Mouse (Mus musculus) layer of hippocampus, adult 2 months (tissue): ENCODE data around the gene Gm26727. TPM values are rescaled to one million over a fixed set of nuclear protein-coding genes. Genes with fewer than 3 reads are reported as not detected.
"Not testable (repeated sequence)": the region's sequence is repeated elsewhere in the genome, so short reads cannot be mapped to it uniquely, and the experiment has no call there.

Experiments used
- DNase-seq, 2 experiments: peaks; one replicate each; pipeline ENCODE4 v3.0.0; 2022; ENCODE audit warnings: low spot score in 2 of 2
- H3K27ac ChIP-seq: fragments of 200-600 bp; 2 replicates; pipeline ENCODE4 v1.8.1; 2022
- H3K4me3 ChIP-seq: fragments of 200-600 bp; 2 replicates; pipeline ENCODE4 v1.8.1; 2022; ENCODE audit warnings: mild to moderate bottlenecking
- CTCF ChIP-seq: fragments of 200-600 bp; conservative IDR thresholded peaks from 2 replicates; pipeline ENCODE4 v1.8.1; 2022; ENCODE audit warnings: antibody characterized with exemption, mild to moderate bottlenecking, moderate library complexity
- long read RNA-seq, 2 experiments: library from polyadenylated mRNA; stranded (forward); transcript quantifications; one replicate each; pipeline ENCODE4 v2.0.0; 2021; ENCODE audit warnings: borderline mapping rate in 2 of 2
- total RNA-seq, 2 experiments: library from RNA; stranded (reverse); gene quantifications; 2 replicates each; pipeline ENCODE4 v1.2.3; 2021

Gene Gm26727
- not detected for total RNA-seq
- long read RNA-seq, experiment 1: 0 reads
- long read RNA-seq, experiment 2: 0 reads

DNA sequence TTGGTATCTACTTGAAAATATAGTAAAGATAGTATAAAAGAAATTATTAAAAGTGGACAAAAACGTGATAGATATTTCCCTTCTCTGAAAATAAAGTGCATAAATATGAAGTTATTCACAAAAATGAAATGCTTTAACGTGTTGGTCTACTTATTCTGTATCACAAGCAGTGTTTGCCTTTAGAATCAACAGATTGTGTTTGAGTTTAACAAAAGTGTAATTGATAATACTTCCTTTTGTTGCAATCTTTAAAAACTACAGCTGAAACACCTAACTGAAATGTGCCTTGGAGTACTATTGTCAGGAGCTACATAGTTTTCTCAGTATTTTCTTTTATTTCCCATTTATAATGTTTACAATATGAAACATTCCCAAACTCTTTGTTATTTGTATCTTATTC lies at the start of gene Gm26727:
Gene Gm26727, minus strand, starts transcription at position 101 of the 400 bp plus-strand sequence.
- no peak for TF ChIP-seq CTCF
- DNase-seq: no peak
- H3K4me3 ChIP-seq: no peak within 1 kb of the TSS
- no peak within 1 kb of the TSS for H3K27ac ChIP-seq

DNA sequence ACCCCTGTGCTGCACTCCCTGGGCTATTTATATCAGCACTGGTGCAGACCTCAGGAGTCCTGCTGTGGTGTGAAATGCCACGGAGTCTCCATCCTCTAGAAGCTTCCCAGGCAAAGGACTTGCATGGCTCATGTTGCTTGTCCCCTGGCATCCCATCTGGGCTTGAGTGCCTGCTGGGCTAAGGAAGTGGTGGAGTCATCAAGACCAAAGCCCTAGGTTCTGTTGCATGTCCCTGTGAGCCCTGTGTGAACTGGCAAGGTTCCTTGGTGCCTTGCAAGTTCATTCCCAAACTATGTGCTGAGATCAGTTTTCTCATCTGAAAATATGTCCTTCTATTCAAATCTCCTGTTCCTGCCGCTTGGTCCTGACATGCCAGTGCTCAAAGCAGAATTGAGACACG lies 48.1 kb upstream of the Gm26727 start:
- H3K4me3 ChIP-seq: no peak overlapping the region
- H3K27ac ChIP-seq: no peak overlapping the region
- TF ChIP-seq CTCF: no peak
- DNase-seq: no peak

DNA sequence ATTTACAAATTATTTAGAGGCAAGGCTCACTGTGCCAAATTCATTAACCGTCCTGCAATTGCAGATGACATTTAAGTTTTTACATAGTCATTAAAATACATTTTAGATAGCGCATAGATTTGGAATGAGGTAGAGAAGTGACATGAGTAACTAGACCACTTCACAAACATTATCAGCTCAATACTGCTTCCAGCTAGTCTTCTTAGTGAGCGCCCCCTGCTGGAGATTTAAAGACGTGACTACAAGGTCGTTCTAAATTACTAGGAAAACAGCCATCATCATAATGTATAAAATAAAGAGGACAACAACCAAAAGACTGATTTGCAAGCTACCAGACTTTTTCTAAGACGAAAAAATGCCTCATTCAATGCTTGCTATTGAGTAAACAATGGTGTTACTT lies 44.8 kb upstream of the Gm26727 start:
- peak; percentile 48 to 70 for DNase-seq
- peak; percentile 87 for TF ChIP-seq CTCF
- Histone ChIP-seq H3K4me3 (no peak overlapping the region), H3K27ac (no peak overlapping the region)

DNA sequence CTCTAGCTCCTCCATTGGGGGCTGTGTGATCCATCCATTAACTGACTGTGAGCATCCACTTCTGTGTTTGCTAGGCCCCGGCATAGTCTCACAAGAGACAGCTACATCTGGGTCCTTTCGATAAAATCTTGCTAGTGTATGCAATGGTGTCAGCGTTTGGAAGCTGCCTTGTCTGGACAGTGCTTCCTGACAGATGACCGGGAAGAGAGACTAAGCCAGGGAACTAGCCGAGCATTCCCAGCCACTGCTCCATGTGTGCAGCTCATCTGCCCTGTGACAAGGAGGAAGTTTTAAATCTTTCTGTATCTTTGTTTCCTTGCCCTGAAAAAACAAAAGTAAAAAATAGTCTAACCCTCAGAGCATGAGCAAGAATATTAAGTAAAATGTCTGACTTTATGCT lies 37.0 kb upstream of the Gm26727 start:
- H3K4me3 ChIP-seq, DNase-seq, H3K27ac ChIP-seq: not testable (repeated sequence)

DNA sequence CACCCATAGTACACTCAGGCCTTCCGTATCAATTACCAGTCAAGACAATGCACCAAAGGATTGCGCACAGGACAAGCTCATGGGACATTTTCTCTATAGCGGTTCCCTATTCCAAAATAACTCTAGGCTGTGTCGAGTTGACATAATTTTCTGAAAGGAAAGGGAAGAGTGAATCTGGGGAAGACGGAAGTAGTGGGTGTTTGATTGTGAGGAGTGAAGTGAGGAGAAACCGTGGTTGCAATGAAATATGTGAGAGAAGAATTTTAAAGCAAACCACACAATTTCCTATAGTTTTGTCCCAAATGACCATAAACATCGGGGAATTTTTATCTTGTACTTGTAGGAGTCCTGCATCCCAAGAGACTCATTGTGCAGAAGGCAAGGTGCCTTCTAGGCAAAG lies 34.1 kb upstream of the Gm26727 start:
- DNase-seq: no peak
- Histone ChIP-seq H3K4me3 (no peak overlapping the region), H3K27ac (no peak overlapping the region)
- TF ChIP-seq CTCF: no peak

DNA sequence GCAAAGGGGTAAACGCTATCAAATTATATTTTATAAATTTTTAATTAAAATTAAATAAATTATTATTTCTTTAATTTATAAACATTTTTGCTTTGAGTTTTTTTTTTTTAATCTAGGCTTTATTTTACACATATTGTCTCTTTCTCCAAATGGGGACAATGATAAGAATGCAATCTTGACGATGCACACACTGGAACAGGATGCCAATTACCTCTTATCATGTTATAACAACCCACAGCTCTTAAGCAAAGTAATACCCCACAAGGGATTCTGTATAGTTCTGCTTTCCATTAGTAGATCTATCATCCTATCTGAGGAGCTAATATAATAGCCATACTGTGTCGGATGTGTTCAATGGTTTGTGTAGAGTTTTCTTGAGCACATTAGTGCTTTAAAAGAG lies 27.9 kb upstream of the Gm26727 start:
- DNase-seq: no peak
- no peak for TF ChIP-seq CTCF
- no peak overlapping the region for H3K27ac ChIP-seq

DNA sequence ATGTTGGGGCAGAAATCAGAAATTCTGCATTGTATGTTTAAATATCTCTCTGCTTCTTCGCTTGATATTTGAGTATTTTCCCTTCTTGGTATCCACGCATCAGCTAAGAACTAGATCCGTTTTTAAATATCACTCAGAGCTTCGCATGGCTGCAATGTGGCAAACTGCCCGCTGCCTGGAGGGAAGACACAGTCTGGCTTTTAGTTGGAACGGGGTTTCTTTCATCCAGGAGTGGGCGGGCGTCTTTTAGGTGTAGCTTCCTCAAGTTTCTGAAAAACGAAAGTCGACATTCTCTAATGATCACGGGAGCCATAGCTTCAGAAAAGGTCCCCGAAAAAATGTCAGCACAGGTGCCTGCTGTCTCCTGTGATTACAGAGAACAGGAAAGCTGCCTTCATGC lies 14.2 kb upstream of the Gm26727 start:
- TF ChIP-seq CTCF: no peak

More for the DNA sequence above, 27.9 kb upstream of the Gm26727 start:
- H3K4me3 ChIP-seq: no peak overlapping the region

DNA sequence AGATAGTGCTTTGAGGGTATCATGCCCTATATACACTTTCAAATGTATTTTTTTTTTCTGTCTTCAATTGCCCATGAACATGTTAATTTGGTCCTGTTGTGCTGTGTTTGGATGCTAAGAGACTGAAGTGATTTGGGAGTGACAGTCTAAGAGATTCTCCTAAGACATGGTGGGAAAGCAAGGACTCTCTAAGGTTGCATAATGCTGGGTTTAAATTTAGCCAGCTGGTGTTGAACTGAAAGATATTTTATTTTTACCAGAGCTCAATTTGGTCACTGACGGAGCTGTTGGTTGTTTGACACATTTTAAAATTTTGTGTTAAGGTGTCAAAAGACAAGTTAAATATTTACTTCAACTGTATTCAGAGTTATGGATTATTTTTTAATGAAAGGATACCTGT lies 13.8 kb upstream of the Gm26727 start:
- DNase-seq: no peak
- Histone ChIP-seq H3K27ac (no peak overlapping the region), H3K4me3 (no peak overlapping the region; the same call in 1 of the 2 replicates)
- no peak for TF ChIP-seq CTCF

More for the DNA sequence above, 14.2 kb upstream of the Gm26727 start:
- H3K4me3 ChIP-seq: peak overlapping the region; percentile 34; the same call in 1 of the 2 replicates
- no peak overlapping the region for H3K27ac ChIP-seq
- peak; percentile 12 to 17 for DNase-seq

DNA sequence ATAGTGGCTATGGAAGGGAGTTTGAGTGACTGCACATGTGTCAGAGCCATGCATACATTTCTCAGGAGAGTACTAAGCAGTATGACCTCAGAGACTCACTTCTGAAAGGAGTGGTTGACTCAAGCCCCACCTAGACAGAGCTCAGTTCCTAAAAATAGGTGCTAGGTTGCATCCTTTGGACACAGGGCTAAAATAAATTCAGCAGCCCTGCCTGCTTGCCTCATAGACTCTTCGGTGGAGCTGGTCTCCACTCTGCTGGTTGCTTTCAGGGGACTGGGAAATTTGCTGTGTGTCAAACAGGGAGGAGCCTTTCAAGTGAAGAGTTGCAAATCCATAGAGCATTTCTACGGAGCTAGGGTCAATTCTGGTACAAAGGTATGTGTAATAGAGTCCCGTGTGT lies 12.8 kb upstream of the Gm26727 start, which contains the start of gene Xirp2:
Gene Xirp2, plus strand, starts transcription at position 223 of the 400 bp plus-strand sequence.
- H3K4me3 ChIP-seq: no peak within 1 kb of the TSS
- no peak for TF ChIP-seq CTCF
- DNase-seq: no peak
- H3K27ac ChIP-seq: no peak within 1 kb of the TSS

DNA sequence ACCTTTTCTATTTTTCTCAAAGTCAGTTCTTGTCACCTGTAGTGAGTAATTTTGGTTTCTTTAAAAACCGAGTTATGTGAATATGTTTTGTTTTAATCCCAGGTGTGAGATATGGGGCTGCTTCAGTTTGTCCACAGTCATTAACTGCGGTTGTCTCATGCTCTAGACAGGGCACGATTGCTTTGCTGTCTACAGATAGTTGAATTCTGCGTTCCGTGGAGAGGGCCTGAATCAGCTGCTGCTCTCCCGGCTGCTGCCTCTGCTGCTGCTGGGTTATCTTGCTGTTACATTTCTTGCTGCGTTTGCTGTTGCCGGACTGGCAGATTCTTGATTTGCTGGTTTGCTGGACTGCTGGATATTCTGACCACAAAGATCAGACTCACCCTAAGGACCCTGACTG lies 5.3 kb upstream of the Gm26727 start:
- DNase-seq: no peak
- no peak overlapping the region for H3K27ac ChIP-seq
- TF ChIP-seq CTCF: no peak
- H3K4me3 ChIP-seq: no peak overlapping the region

DNA sequence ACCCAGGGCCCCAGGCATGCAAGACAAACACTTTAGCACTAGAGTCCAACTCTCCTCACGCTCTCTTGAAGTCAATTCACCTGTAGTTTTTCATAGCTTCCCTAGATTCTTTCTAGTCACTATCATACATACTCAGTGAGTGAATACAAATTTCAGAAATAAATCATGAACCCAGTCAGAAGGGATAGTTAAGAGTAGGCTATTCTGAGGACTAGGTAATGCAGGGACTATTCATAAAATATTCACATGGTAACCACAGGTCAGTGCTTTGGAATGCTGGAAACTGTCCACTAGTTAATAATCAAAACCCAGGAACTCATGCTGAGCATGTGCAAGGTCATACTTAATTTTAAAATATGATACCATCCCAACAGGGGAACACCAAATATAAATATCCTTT lies 10.2 kb downstream of the Gm26727 start:
- no peak for TF ChIP-seq CTCF
- no peak for DNase-seq
- Histone ChIP-seq H3K4me3 (no peak overlapping the region), H3K27ac (no peak overlapping the region)

DNA sequence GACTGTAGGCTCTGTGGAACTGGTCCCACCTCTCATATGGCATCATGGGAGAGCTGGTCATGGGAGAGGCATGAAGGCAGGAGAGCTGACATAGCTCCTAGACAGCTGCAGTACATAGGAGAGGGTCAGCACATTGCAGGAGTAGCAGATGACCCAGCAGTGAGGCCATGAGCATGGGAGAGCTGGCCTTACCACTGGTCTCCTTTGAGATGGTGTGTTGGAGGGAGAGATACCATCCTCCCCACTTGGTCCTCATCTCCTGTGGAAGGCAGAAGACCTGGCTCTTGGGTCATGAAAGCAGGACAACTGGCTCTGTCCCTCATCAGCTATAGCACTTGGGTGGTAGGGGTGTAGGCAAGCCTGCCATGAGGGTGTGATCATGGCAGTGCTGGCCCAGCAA lies 12.1 kb downstream of the Gm26727 start:
- Histone ChIP-seq H3K4me3 (no peak overlapping the region), H3K27ac (no peak overlapping the region)
- no peak for DNase-seq
- no peak for TF ChIP-seq CTCF

DNA sequence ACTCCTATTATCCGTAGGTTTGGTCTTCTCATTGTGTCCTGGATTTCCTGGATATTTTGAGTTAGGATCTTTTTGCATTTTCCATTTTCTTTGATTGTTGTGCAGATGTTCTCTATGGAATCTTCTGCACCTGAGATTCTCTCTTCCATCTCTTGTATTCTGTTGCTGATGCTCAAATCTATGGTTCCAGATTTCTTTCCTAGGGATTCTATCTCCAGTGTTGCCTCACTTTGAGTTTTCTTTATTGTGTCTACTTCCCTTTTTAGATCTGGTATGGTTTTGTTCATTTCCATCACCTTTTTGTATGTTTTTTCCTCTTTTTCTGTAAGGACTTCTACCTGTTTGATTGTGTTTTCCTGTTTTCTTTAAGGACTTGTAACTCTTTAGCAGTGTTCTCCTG lies 19.6 kb downstream of the Gm26727 start, which contains the start of gene Gm21830:
Gene Gm21830, plus strand, starts transcription at position 301 of the 400 bp plus-strand sequence.
- not testable (repeated sequence) for DNase-seq, H3K27ac ChIP-seq, H3K4me3 ChIP-seq

Other genes starting within 250 kb of the Gm26727 start
- gene Gm21830, start 19.5 kb downstream of the Gm26727 start, total RNA-seq: not detected
- gene Xirp2, start 12.8 kb upstream of the Gm26727 start, total RNA-seq: not detected
- gene B3galt1, start 132.7 kb upstream of the Gm26727 start, total RNA-seq: 10 to 100 TPM; 79.7 to 80.5 TPM